Mouse (Mus musculus): Measurements from ENCODE around the gene Hdac5.
"Not testable (repeated sequence)": the region's sequence is repeated elsewhere in the genome, so short reads cannot be mapped to it uniquely, and the experiment has no call there.

Gene Hdac5

DNA sequence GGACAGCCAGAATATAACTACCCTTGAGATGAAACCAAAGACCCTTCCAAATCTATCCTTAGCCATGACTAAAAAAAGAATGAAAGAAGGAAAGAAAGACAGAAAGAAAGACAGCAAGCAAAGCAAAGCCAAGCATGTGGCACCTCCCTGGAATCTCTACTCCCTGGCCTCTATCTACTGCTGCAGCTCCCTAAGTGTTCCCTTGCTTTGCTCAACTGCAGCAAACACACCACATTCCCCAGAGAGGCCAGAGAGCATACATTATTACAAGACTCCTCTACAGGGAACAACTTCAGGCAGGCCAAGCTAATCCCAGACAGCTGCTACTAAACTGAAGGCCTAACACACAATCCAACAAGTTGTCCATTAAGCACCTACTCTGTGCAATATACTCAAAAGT lies 50.1 kb downstream of the Hdac5 start:
- no peak for DNase-seq

GRCm38 (mm10) chr11:102168689-102169088 lies 61.3 kb downstream of the Hdac5 start:
- no peak for DNase-seq

DNA sequence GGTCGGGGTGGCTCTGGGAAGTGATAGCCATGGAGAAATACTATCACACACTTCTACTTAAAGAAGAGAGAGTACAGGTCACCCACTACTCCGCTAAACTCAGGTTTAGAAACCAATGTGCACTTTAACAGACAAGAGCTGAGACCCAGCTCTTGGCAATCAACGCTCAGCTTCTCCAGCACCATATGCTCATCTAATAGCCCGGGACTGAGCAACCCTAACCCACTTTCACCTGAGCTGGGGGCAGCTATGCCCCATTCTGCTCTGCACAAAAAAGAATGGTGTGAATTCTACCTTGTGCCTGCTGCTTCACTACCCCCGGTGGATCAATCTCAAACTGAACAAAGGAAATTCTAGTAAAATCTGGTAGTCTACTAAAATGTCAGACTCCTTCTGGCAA lies 62.4 kb downstream of the Hdac5 start:
- DNase-seq, result no peak

DNA sequence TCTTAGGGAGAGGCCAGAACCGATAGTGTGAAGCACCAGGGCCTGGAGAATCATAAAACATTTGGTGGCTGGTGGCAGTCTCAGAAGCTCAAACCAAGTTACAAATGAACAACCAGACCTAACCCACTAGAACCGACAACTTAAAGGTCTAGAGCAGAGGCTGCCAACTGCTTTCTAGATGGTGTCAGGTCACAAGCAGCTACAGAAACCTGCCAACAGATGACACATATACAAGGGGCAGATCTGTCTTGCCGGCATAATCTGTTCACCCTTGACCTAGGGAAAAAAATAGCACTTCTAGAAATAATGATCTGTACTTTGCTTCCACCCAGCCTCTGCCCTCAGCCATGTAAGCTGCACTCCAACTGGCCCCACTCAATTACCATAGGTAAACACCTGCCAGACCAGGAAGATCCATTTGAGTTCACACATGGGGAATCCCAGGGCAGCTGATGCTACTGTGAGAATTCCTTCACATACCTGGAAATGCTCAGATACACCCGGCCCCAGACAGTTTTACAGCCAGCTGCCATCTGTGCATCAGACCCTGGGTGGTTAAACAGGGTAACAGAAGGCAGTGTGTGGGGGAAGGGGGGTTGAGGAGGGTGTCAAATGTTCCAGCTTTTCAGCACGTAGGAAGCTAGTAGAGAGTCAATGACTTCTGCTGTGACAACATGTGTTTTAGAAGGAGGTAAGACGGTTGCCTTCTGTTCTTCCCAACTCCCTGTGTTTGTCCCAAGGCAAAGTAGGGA lies 63.8 kb downstream of the Hdac5 start:
- no peak for DNase-seq

DNA sequence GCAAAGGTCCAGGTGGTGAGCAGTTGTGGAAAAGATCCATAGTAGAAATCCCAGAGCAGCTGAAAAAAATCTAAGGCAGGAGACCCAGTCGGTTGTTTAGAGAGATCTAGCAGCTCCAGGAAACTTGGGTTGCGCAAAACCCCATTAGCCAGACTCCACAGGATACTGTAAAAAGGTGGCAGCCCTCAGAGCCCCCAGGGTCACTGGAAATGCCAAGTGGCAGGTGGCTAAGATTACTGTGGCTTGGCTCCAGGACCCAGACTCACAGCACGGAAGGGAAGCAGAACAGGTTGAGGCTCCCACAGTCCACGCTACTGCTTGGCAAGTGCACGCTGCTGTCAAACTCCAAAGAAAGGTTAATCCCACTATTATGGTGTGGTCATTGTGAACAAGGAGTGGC lies 70.2 kb downstream of the Hdac5 start:
- no peak for DNase-seq

GRCm38 (mm10) chr11:102158024-102158423 lies 71.9 kb downstream of the Hdac5 start:
- DNase-seq, result not testable (repeated sequence)

- DNase-seq, result no peak
These were observed 73.2 kb downstream of the Hdac5 start for GRCm38 (mm10) chr11:102156786-102157089.

DNA sequence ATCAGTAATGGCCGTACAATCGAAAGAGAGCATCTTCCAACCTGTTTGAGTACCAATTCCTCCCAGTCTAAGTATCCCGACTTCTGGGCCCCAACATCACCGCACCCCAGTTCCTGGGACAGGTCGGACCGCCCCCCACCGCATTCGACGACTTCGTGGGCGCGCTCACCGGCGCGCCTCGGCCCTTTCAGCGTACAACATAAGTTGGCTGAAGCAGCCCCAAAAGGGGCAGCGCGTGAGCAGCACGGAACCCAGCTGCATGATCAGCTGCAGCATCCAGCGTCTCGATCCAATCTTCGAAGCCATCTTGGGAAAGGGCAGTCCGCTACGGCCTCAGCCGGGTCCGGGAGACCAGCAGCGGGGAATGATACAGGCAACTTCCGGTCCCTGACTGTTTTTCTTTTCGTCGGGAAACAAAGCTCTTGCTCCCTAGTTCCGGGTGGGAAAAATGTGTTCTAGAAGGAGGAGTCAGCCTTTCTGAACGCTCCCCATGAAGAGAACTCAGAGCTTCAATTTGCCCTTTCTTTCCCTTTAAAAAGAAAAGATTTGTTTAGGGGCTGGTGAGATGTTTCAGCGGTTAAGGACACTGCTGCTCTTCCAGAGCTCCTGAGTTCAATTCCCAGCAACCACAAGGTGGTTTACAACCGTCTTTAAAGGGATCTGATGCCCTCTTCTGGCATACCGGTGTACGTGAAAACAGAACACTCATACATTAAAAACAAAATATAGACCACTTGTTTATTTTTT lies 73.8 kb downstream of the Hdac5 start, which contains the start of gene Tmem101:
Tmem101 (minus strand) TSS at position 366 of the 747 bp plus-strand sequence.
- DNase-seq, result peak; percentile 81

DNA sequence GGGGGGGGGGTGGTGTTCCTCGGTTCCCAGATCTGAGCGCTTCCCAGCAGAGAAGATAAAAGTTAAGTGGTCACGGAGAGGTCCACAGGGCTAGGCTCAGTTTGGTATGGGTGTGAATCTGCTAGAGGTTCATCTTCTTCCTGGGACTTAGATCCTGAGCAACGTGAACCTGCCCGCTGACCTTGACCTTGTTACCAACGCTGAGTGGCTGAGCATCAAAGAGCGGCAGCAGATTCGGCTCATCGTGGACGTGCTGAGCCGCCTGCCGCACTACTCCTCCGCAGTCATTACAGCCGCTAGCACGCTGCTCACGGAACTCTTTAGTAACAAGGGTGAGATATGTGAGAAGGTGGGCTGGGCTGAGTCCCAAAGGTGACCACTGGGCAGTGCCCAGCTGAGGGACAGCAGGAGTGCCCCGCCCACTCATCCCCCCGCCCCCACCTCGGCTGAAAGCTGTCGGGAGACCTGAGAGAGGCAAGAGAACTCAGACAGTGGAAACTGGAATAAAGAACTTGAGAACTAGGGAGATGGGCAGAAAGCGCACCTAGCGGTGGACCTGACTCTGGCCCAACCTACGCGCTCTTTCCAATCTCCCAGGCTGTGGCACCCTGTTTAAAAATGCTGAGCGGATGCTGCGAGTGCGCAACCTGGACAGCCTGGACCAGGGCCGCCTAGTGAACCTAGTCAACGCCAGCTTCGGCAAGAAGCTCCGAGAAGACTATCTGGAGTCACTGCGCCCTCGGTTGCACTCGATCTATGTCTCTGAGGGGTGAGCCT lies 82.6 kb downstream of the Hdac5 start:
- DNase-seq, result no peak

DNA sequence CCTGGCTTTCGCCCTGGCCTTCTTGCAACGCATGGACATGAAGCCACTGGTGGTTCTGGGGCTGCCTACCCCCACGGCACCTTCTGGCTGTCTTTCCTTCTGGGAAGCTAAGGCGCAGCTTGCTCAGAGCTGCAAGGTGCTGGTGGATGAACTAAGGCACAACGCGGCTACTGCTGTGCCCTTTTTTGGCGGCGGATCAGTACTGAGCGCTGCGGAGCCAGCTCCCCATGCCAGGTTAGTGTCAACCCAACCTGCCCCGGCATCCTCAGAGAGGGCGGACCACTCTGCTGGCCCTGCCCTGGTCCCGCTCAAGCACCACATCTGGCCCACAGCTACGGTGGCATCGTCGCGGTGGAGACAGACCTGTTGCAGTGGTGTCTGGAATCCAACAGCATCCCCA lies 83.4 kb downstream of the Hdac5 start:
- no peak for DNase-seq

- no peak for DNase-seq
These were observed 84.0 kb downstream of the Hdac5 start for GRCm38 (mm10) chr11:102146005-102146404.

DNA sequence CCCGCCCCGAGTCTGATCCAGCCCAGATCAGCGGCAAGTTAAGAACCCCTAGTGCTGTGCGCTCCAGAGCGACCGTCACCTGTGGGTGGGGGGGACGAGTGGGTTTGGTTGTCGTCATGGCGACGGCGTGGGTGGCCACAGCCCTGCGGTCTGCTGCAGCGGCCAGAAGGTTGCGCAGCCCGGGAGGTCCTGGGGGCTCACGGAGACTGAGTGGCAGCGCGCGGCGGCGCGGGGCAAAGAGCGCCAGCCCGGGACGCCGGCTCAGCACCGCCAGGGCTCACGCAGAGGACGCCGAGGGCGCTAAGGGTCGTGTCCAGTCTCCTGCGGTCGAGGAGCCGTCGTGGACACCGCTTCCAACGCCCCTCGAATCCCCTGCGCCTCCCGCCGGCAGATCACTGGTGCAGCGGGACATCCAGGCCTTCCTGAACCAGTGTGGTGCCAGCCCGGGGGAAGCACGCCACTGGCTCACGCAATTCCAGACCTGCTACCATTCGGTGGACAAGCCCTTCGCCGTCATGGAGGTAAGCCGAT lies 84.4 kb downstream of the Hdac5 start, which contains the start of gene Nags:
Nags (plus strand) TSS at position 43 of the 531 bp plus-strand sequence.
- DNase-seq, result no peak

- no peak for DNase-seq
These were observed 85.0 kb downstream of the Hdac5 start for GRCm38 (mm10) chr11:102144957-102145470.
